Mouse (Mus musculus) megakaryocyte, embryonic 14.5 days (primary cell): ENCODE results near the gene Zfp536. TPM values are rescaled to one million over a fixed set of nuclear protein-coding genes. Genes with fewer than 3 reads are reported as not detected.

Experiments used
- H3K27me3 ChIP-seq: replicated peaks from 2 replicates; pipeline ENCODE3; 2012; ENCODE audit warnings: inconsistent platforms
- H3K36me3 ChIP-seq: replicated peaks from 2 replicates; pipeline ENCODE3; 2012; ENCODE audit warnings: low read length, inconsistent platforms, mixed read lengths
- H3K4me1 ChIP-seq: 2 replicates; pipeline ENCODE4 v1.6.1; 2012; ENCODE audit warnings: inconsistent platforms
- H3K4me3 ChIP-seq: replicated peaks from 2 replicates; pipeline ENCODE3; 2012; ENCODE audit warnings: moderate library complexity, mild to moderate bottlenecking, inconsistent platforms
- H3K9me3 ChIP-seq: 2 replicates; pipeline ENCODE4 v1.6.1; 2012; ENCODE audit warnings: inconsistent platforms
- FLI1 ChIP-seq: IDR thresholded peaks from 2 replicates; pipeline ENCODE4 v1.6.1; 2012; ENCODE audit warnings: low read length, inconsistent platforms, mixed read lengths
- GATA1 ChIP-seq: IDR thresholded peaks from 3 replicates; pipeline ENCODE4 v1.6.1; 2012; ENCODE audit warnings: mixed read lengths, low read length, inconsistent platforms, borderline replicate concordance
- polyA plus RNA-seq: library from polyadenylated mRNA; stranded (reverse); fragments of >175 nt; gene quantifications from 2 replicates; pipeline ENCODE4 v1.2.3, GENCODE M21; 2012; ENCODE audit warnings: low replicate concordance; ENCODE audit not compliant: insufficient read depth

The Zfp536 gene
- polyA plus RNA-seq, 1 experiment: not detected

DNA sequence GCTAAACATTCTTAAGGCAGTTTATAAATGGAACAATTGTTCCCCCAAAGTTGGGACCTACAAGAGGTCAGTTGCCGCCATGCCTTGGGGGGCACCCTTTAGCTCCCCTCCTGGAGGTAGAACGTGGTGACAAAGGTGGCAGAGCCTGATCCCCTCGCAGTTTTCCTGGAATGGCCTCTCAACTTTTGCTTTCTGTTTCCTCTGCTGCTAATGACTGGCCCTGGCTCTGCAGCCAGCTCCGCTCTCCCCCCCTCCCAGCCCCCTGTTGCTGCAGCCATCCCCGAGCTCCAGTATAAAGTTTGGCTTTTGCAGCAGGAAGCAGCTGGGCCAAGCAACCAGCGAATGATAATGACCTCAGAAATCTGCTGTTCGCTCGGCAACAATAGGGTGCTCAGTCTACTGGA lies 210.3 kb downstream of the Zfp536 start:
- TF ChIP-seq GATA1: no peak
- no peak for TF ChIP-seq FLI1
- H3K27me3 ChIP-seq: no peaks in the 10 kb centered on the region
- peaks cover 3% of the 10 kb centered on the region; the same call in 1 of the 2 replicates for H3K4me1 ChIP-seq
- H3K9me3 ChIP-seq: peaks cover 32% of the 10 kb centered on the region
- no peaks in the 10 kb centered on the region for H3K36me3 ChIP-seq
- H3K4me3 ChIP-seq: peak overlapping the region; percentile 90

DNA sequence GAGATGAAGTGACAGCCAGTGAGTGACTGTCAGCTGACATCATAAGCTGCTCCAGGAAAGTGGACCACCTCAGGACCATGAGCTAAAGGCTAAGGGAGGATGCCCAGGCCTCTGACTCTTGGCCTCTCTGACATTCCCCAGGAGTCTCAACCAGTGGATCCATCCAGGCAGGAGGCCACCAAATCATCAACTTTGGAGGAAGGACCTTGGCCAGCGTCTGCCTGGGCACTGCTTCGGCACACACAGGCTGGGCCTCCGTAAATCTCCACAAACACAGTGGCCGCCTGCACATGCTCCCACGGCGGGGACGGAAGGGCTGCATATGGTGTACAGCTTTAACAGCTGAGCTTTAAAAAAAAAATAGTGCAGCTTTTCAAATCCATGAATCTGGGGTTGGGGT lies 210.9 kb downstream of the Zfp536 start:
- no peaks in the 10 kb centered on the region for H3K36me3 ChIP-seq
- H3K4me3 ChIP-seq: peak overlapping the region; percentile 56
- TF ChIP-seq GATA1 (no peak), FLI1 (no peak)
- H3K27me3 ChIP-seq: no peaks in the 10 kb centered on the region
- H3K4me1 ChIP-seq: peaks cover 3% of the 10 kb centered on the region; the same call in 1 of the 2 replicates
- peaks cover 26% of the 10 kb centered on the region for H3K9me3 ChIP-seq

DNA sequence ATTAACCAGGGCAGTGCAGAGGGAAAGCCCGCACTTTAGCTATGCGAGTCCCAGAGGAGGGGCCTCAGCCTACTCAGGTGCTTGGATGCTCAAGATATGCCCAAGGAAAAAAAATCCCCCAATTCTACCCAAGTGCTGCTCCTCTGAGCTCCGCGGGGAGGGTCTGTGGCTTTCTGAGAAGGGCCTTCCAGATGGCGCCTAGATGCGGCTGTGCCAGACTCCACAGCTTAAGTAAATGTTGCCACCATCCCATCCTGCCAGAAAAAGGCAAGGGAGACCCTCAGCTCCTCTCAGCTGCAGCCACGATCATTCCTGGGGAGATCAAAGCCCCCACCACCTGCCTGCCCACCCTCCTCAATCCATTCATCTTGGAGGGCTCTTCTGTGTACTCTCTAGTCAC lies 212.9 kb downstream of the Zfp536 start:
- Histone ChIP-seq H3K9me3 (peaks cover 24% of the 10 kb centered on the region), H3K27me3 (no peaks in the 10 kb centered on the region), H3K36me3 (no peaks in the 10 kb centered on the region), H3K4me3 (no peak overlapping the region), H3K4me1 (peaks cover 3% of the 10 kb centered on the region; the same call in 1 of the 2 replicates)
- TF ChIP-seq FLI1 (no peak), GATA1 (no peak)

DNA sequence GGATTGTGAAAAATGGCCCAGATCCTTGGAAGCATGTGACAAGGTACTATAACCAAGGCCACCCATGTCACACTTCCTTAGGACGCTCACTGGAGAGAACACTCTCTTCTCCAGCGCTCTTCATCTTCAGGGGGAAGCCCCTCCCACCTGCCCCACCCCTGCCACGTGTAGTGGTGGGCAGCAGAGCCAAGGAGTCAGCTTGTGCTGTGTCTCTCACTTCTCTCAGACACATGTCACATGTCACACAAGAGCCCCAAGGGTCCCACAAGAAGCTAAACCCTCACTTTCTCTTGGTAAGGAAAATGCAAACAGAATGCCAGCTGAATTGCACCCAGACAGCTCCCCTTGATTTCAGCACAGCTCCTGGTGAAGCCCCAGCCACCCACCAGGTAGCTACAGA lies 213.6 kb downstream of the Zfp536 start:
- H3K4me1 ChIP-seq: peaks cover 3% of the 10 kb centered on the region; the same call in 1 of the 2 replicates
- no peaks in the 10 kb centered on the region for H3K27me3 ChIP-seq
- H3K36me3 ChIP-seq: no peaks in the 10 kb centered on the region
- peaks cover 28% of the 10 kb centered on the region for H3K9me3 ChIP-seq
- no peak overlapping the region for H3K4me3 ChIP-seq
- TF ChIP-seq GATA1: no peak
- TF ChIP-seq FLI1: no peak

DNA sequence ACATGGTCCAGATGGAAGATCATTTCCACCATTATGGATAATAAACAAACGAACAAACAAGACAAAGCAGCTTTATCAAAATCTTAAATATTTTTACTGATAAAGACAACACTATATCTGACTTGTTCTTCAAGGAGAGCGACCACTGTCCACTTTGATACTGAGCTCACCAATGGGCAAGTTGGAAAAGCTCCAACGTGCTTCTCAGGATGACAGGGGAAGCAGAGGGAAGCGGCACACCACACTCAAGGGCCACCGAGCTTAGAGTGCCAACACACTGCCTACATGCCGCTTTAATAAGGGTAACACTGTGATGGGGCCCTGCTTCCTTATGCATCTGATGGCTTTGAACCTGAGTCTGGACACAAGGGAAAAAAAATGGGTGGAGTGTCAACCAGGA lies 214.1 kb downstream of the Zfp536 start:
- TF ChIP-seq FLI1: no peak
- no peak for TF ChIP-seq GATA1
- peaks cover 28% of the 10 kb centered on the region for H3K9me3 ChIP-seq
- H3K4me1 ChIP-seq: peaks cover 3% of the 10 kb centered on the region; the same call in 1 of the 2 replicates
- no peaks in the 10 kb centered on the region for H3K36me3 ChIP-seq
- H3K4me3 ChIP-seq: no peak overlapping the region
- no peaks in the 10 kb centered on the region for H3K27me3 ChIP-seq

DNA sequence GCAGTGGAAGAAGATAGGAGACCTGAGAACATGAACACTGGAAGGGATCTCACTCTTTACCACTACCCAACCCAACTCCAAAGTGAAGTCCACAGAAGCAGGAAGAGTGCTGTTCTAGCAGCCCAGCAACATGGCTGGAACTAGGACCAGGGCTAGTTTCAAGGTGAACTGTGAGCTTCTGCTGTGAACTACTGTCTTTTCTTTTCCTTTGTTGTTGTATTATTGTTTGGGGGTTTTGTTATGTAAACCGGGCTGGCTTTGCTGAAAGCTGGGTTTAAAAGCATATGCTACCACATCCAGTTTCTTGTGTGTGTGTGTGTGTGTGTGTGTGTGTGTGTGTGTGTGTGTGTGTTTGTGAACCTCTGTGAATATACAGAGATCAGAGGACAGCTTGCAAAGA lies 216.6 kb downstream of the Zfp536 start:
- no peak overlapping the region for H3K4me3 ChIP-seq
- H3K36me3 ChIP-seq: no peaks in the 10 kb centered on the region
- peaks cover 32% of the 10 kb centered on the region for H3K9me3 ChIP-seq
- no peak for TF ChIP-seq GATA1
- no peak for TF ChIP-seq FLI1
- no peaks in the 10 kb centered on the region for H3K27me3 ChIP-seq
- no peaks in the 10 kb centered on the region for H3K4me1 ChIP-seq

DNA sequence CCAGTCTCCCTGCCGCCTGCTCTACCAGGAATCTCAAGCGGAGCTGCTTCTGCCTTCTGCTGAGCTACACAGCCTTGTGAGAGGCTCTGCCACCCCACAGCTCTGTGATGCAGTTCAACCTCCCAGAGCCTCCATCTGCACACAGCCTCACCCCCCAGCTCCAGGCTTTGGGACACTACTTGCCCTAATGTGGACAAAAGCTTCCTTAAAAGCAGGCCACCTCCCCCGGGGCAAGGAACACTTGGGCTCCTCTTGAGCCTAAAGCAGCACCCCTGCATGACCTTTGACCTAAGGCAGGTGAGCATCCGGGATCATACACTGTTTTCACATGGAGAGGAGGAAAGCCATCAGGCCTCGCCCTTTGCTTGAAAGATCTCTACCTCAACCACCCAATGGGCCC lies 219.0 kb downstream of the Zfp536 start:
- H3K4me1 ChIP-seq: no peaks in the 10 kb centered on the region
- TF ChIP-seq FLI1: no peak
- TF ChIP-seq GATA1: no peak
- H3K36me3 ChIP-seq: no peaks in the 10 kb centered on the region
- H3K27me3 ChIP-seq: no peaks in the 10 kb centered on the region
- no peak overlapping the region for H3K4me3 ChIP-seq
- H3K9me3 ChIP-seq: peaks cover 37% of the 10 kb centered on the region

DNA sequence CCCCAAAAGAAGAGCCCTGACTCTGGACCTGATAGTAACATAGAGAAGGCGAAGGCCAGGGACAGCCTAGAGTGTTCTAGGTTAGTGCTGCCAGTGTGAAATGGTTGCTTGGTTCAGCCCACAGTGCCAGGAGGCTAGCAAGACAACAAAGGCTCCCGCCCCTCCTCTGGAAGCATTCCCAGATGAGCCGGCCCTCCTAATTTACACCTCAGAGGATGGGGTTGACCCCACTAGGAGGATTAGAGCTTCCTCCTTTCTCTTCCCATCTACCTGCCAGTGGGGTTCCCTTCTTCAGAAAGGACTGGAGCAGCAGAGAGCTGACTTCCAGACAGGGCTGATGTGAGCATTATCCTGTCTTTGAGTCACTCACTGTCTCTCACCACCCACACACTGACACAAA lies 219.8 kb downstream of the Zfp536 start:
- Histone ChIP-seq H3K4me1 (no peaks in the 10 kb centered on the region), H3K4me3 (no peak overlapping the region), H3K36me3 (no peaks in the 10 kb centered on the region), H3K27me3 (no peaks in the 10 kb centered on the region), H3K9me3 (peaks cover 37% of the 10 kb centered on the region)
- no peak for TF ChIP-seq FLI1
- TF ChIP-seq GATA1: no peak

DNA sequence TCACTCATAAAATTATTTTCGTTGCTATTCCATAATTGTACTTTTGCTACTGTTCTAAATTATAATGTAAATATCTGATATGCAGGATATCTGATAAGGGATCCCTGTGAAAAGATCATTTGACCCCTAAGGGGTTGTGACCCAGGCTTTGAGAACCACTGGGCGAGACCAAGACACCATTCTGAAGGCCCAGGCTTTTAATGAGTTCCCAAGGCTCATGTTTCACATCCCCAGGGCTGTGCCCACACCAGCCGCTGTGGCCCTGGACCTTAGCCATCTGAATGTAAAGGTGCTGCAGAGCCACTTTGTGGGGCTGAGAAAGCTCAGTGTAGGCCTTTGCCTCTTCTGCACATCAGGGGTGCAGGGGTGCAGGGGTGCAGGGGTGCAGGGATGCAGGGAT lies 221.1 kb downstream of the Zfp536 start:
- H3K27me3 ChIP-seq: no peaks in the 10 kb centered on the region
- TF ChIP-seq GATA1: no peak
- TF ChIP-seq FLI1: no peak
- H3K4me1 ChIP-seq: no peaks in the 10 kb centered on the region
- H3K4me3 ChIP-seq: no peak overlapping the region
- peaks cover 45% of the 10 kb centered on the region for H3K9me3 ChIP-seq
- no peaks in the 10 kb centered on the region for H3K36me3 ChIP-seq

DNA sequence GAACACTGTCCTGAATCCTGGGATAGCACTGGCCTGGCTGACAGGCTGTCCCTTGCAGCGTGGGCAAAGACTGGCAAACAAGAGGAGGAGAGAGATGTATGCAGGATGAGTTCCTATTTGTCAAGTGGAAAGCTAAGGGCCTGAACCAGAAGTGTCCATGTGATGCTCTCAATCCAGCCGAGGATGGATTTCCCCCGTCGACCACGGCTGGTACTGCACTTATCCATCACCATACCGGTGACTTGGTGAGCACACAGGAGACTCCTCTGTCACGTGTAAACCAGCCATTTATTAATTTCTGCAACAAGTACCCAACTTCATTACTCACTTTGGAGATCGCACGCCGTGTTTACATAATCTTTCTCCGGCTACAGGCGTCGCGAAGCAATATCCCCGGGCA lies 224.6 kb downstream of the Zfp536 start:
- Histone ChIP-seq H3K9me3 (peaks cover 55% of the 10 kb centered on the region), H3K4me1 (no peaks in the 10 kb centered on the region), H3K4me3 (peak overlapping the region; percentile 59), H3K27me3 (no peaks in the 10 kb centered on the region), H3K36me3 (no peaks in the 10 kb centered on the region)
- TF ChIP-seq FLI1: no peak
- TF ChIP-seq GATA1: no peak

DNA sequence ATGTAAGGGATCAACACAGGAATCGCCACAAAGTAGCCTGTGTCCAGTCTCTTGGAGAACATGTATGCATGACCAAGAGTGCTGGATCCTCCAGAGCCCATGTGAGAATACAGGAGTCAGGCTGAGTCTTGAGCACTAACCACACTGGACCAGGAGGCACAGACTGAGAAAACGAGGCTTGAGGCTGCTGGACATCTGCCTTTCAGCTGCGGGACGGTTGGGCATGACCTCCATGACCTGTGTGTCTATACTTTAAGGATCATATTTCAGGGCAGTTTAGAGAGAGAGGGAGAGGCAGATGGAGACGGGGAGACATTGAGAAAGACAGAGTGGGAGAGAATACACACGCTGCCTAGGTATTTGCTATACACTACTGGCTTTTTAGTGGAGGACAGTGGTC lies 229.4 kb downstream of the Zfp536 start:
- TF ChIP-seq GATA1: no peak
- TF ChIP-seq FLI1: no peak
- Histone ChIP-seq H3K4me1 (no peaks in the 10 kb centered on the region), H3K36me3 (no peaks in the 10 kb centered on the region), H3K27me3 (no peaks in the 10 kb centered on the region), H3K4me3 (no peak overlapping the region), H3K9me3 (peaks cover 49% of the 10 kb centered on the region)
